8 mouse cellular contexts compared by ENCODE assay signal in the genomic region with DNA sequence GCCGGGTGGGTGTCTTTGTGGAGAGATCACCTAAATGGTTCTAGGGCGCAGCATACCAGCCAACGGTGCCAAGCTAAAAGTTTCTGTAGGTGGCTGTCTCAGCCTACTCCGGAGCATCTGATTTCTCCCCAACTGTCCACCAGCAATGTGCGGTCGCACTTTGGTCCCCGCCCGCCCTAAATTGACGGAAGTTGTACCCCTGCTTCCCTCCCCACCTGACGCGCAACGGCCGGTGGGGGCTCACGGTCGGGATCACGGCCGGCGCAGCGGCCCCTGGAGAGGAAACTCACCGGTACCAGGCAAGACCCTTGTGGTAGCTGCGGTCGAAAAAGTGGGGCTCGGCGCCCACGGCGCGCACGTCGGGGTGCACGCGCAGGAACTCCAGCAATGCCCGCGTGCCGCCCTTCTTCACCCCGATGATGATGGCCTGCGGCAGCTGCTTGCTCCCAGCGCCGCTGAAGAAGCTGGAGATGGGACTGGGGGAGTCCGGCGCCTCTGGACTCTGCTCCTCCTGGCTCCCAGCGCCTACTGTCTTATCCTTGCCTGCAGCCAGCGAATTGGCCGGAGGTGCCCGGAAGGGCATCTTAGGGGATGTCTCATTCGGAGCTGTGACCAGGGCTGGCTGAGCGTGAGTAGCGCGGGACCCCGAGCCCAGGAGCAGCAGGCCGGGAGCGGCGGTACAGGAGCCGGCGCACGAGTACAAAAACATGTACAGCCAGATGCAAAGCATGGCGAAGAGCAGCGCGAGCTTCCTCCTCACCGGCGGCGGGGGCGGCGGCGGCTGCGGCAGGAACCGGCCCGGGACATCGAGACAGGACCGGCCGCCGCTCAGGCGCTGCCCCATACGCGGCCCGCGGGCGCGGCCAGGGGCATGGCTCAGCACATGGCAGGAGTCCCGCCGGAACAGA. TPM values are rescaled to one million over a fixed set of nuclear protein-coding genes. Genes with fewer than 3 reads are reported as not detected.
DNase-seq lines count a peak whose midpoint lies in the region; ATAC-seq and TF ChIP-seq lines count a peak whose summit lies in the region.

No protein-coding gene starts in this region.

- H3K4me3 ChIP-seq in megakaryocyte, embryonic 14.5 days (replicated peaks), result peak overlapping the region; percentile 88
- peak overlapping the region; percentile 64 for H3K4me3 ChIP-seq in brown adipose tissue, adult 24 weeks (ENCODE audit: insufficient read depth, low read depth, low read length)
- H3K4me3 ChIP-seq in heart, postnatal 0 days (ENCODE audit: low read depth, low read length), result peak overlapping the region; percentile 49
- peak overlapping the region; percentile 64 for H3K4me3 ChIP-seq in liver, embryonic 13.5 days (replicated peaks)

- H3K27ac ChIP-seq in brown adipose tissue, adult 24 weeks (replicated peaks; ENCODE audit: low read depth, low read length), result no peak overlapping the region
- H3K27ac ChIP-seq in heart, postnatal 0 days (ENCODE audit: low read depth), result no peak overlapping the region
- H3K27ac ChIP-seq in liver, embryonic 13.5 days, result peak overlapping the region; percentile 65

- no peak for DNase-seq in heart, postnatal 0 days (ENCODE audit: low spot score)
- DNase-seq in liver, embryonic 13.5 days, result no peak
- peak; percentile 43 for DNase-seq in retina, embryonic 14.5 days (ENCODE audit: low spot score)
- DNase-seq in frontal cortex, postnatal 14 days (ENCODE audit: low spot score in 2 of 2), result no peak
- no peak for DNase-seq in layer of hippocampus, adult 9-11 months

- no peak for ATAC-seq in megakaryocyte, adult 5-6 weeks (ENCODE audit: poor library complexity, severe bottlenecking)
- ATAC-seq in heart, postnatal 0 days (ENCODE audit: insufficient read depth, low read depth), result no peak
- ATAC-seq in liver, embryonic 13.5 days (ENCODE audit: low read depth), result no peak

- no peak overlapping the region for H3K9ac ChIP-seq in heart, postnatal 0 days (replicated peaks; ENCODE audit: low read depth, low read length)
- peak overlapping the region; percentile 73 for H3K9ac ChIP-seq in liver, embryonic 13.5 days

- no peak for TF ChIP-seq EP300 in heart, postnatal 0 days (IDR thresholded peaks at IDR 0.05; ENCODE audit: low read depth)

- H3K27me3 ChIP-seq in megakaryocyte, embryonic 14.5 days (replicated peaks), result peaks cover 95% of the 10 kb centered on the region
- H3K27me3 ChIP-seq in heart, postnatal 0 days (ENCODE audit: control insufficient read depth, insufficient read depth, low read length), result peaks cover 85% of the 10 kb centered on the region
- H3K27me3 ChIP-seq in liver, embryonic 13.5 days, result peaks cover 97% of the 10 kb centered on the region

- H3K36me3 ChIP-seq in megakaryocyte, embryonic 14.5 days (replicated peaks; ENCODE audit: low read length), result no peaks in the 10 kb centered on the region
- H3K36me3 ChIP-seq in heart, postnatal 0 days (replicated peaks; ENCODE audit: control insufficient read depth, insufficient read depth, low read length), result no peaks in the 10 kb centered on the region
- H3K36me3 ChIP-seq in liver, embryonic 13.5 days, result no peaks in the 10 kb centered on the region

- H3K9me3 ChIP-seq in megakaryocyte, embryonic 14.5 days, result no peaks in the 10 kb centered on the region
- no peaks in the 10 kb centered on the region for H3K9me3 ChIP-seq in heart, postnatal 0 days (replicated peaks; ENCODE audit: control insufficient read depth, low read length)
- H3K9me3 ChIP-seq in liver, embryonic 13.5 days (replicated peaks), result no peaks in the 10 kb centered on the region

- H3K4me1 ChIP-seq in megakaryocyte, embryonic 14.5 days, result peaks cover 57% of the 10 kb centered on the region
- no peaks in the 10 kb centered on the region for H3K4me1 ChIP-seq in brown adipose tissue, adult 24 weeks (ENCODE audit: control insufficient read depth, insufficient read depth, insufficient read length, low read length)
- peaks cover 6% of the 10 kb centered on the region for H3K4me1 ChIP-seq in heart, postnatal 0 days (ENCODE audit: control insufficient read depth, insufficient read depth)
- peaks cover 44% of the 10 kb centered on the region for H3K4me1 ChIP-seq in liver, embryonic 13.5 days (replicated peaks)

- no peak for TF ChIP-seq CTCF in heart, postnatal 0 days (IDR thresholded peaks at IDR 0.05; ENCODE audit: low read depth)

- 0% methylated on average over 63 of the region's 80 CpGs for WGBS in heart, postnatal 0 days
- WGBS in liver, embryonic 13.5 days (ENCODE audit: insufficient replicate concordance), result under 1% methylated on average over 78 of the region's 80 CpGs

- H3K4me2 ChIP-seq in heart, postnatal 0 days (ENCODE audit: low read depth, low read length), result peak overlapping the region; percentile 75
- H3K4me2 ChIP-seq in liver, embryonic 13.5 days, result peak overlapping the region; percentile 60

RNA-seq across cellular contexts. Expression of a gene that starts 0.8 kb away (rescaled TPM):
- polyA plus RNA-seq in megakaryocyte, embryonic 14.5 days (2012; ENCODE audit: insufficient read depth, low replicate concordance), result 0.32 TPM in 1 of 2 replicates, not detected in the other
- total RNA-seq in megakaryocyte, adult 5-6 weeks (2015), result 0.38 and 0.55 TPM in 2 replicates
- 0.59 and 0.77 TPM in 2 replicates for total RNA-seq in megakaryocyte, adult 5-6 weeks (2017)
- 0.67 and 0.75 TPM in 2 replicates for polyA plus RNA-seq in brown adipose tissue, adult 24 weeks (2012; ENCODE audit: insufficient read depth, insufficient read length, missing spikeins)
- 2.7 and 2.9 TPM in 2 replicates for total RNA-seq in heart, postnatal 0 days (2014; rRNA removed; ENCODE audit: low replicate concordance)
- 0.86 and 1.3 TPM in 2 replicates for polyA plus RNA-seq in heart, postnatal 0 days (2015; fragmentation: Nextera tagmentation; extraction: Ambion mirVana)
- 12.6 and 17.3 TPM in 2 replicates for polyA plus RNA-seq in liver, embryonic 13.5 days (2015; fragmentation: Nextera tagmentation; extraction: Ambion mirVana)
